Mouse (Mus musculus) MEL (cell line): ENCODE data around the gene Kbtbd12.

Experiments used
- CTCF ChIP-seq, 3 experiments: IDR thresholded peaks in 2 of 3; conservative IDR thresholded peaks in 1 of 3; 2 replicates each; pipeline ENCODE4 v1.5.1; 2011 to 2012; ENCODE audit warnings: low read length in 3 of 3, low read depth in 2 of 3, mild to moderate bottlenecking in 2 of 3, improper control_type of control experiment in 1 of 3, inconsistent platforms in 1 of 3, mixed read lengths in 1 of 3, moderate library complexity in 1 of 3; ENCODE audit not compliant: control insufficient read depth in 1 of 3, insufficient read depth in 1 of 3, poor library complexity in 1 of 3, severe bottlenecking in 1 of 3
- RCOR1 ChIP-seq: IDR thresholded peaks from 2 replicates; pipeline ENCODE4 v1.6.1; 2012; ENCODE audit warnings: low read depth, mild to moderate bottlenecking, inconsistent platforms, low read length, improper control_type of control experiment
- TBP ChIP-seq: IDR thresholded peaks from 2 replicates; pipeline ENCODE4 v1.8.0; 2011; ENCODE audit warnings: low read depth, low read length, improper control_type of control experiment
- USF2 ChIP-seq, 2 experiments: IDR thresholded peaks; 2 replicates each; pipeline ENCODE4 v1.6.1; 2011 to 2012; ENCODE audit warnings: improper control_type of control experiment in 2 of 2, low read length in 2 of 2, borderline replicate concordance in 1 of 2, inconsistent platforms in 1 of 2, low read depth in 1 of 2, mild to moderate bottlenecking in 1 of 2; ENCODE audit not compliant: insufficient read depth in 1 of 2

GRCm38 (mm10) chr6:88683380-88684053 is 45.8 kb upstream of the Kbtbd12 start:
- TF ChIP-seq CTCF (IDR thresholded peaks at IDR 0.05 in 2 of 3, conservative IDR thresholded peaks at IDR 0.05 in 1 of 3; ENCODE audit: control insufficient read depth in 1 of 3, insufficient read depth in 1 of 3, low read depth in 2 of 3, low read length in 3 of 3, poor library complexity in 1 of 3, severe bottlenecking in 1 of 3), result no peak
- no peak for TF ChIP-seq USF2 (IDR thresholded peaks at IDR 0.05; ENCODE audit: borderline replicate concordance in 1 of 2, insufficient read depth in 1 of 2, low read depth in 1 of 2, low read length in 2 of 2)
- TF ChIP-seq RCOR1, result no peak
- no peak for TF ChIP-seq TBP
